Mouse (Mus musculus): Measurements from ENCODE around the gene Mgat4e. TPM values are rescaled to one million over a fixed set of nuclear protein-coding genes. Genes with fewer than 3 reads are reported as not detected.

Mgat4e gene
- not detected in 2 replicates for polyA plus RNA-seq (2012; rRNA removed)

DNA sequence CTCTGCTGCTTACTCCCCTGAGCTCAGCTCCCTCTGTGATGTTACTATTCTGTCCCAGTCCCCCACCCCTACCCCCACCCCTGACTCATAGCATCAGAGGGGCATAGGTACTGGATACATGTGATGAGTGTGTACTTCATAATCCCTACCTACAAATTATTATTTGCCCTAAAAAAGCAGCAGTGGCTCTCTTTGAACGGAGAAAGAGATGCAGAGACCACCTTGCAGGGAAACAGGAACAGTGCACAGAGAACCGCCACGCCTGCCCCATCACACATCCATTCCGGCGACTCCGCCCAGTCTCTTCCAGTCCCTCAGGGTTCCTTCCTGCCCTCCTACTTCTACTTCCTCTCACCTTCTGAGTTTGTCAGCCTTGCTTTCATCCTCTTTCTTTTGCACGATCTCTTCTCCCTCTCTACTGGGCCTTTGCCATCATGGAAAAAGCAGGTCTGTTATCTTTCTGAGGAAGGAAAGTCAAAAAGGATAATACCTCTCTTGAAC is at the start of gene Mgat4e:
Gene Mgat4e, minus strand, starts transcription at position 51 of the 501 bp plus-strand sequence.
- no peak for DNase-seq
- TF ChIP-seq CTCF (IDR thresholded peaks at IDR 0.05; ENCODE audit: insufficient read depth, low read length) (no peak), POLR2A (IDR thresholded peaks at IDR 0.05; ENCODE audit: borderline replicate concordance, extremely low read depth, low read depth, low read length) (no peak)
- 38% methylated on average over 7 of the region's 7 CpGs for WGBS
- Histone ChIP-seq H3K4me3 (replicated peaks; ENCODE audit: extremely low read depth, low read depth, low read length) (no peak within 1 kb of the TSS), H3K4me1 (ENCODE audit: control insufficient read depth, insufficient read depth, low read length) (no peaks in the 10 kb centered on the region)

DNA sequence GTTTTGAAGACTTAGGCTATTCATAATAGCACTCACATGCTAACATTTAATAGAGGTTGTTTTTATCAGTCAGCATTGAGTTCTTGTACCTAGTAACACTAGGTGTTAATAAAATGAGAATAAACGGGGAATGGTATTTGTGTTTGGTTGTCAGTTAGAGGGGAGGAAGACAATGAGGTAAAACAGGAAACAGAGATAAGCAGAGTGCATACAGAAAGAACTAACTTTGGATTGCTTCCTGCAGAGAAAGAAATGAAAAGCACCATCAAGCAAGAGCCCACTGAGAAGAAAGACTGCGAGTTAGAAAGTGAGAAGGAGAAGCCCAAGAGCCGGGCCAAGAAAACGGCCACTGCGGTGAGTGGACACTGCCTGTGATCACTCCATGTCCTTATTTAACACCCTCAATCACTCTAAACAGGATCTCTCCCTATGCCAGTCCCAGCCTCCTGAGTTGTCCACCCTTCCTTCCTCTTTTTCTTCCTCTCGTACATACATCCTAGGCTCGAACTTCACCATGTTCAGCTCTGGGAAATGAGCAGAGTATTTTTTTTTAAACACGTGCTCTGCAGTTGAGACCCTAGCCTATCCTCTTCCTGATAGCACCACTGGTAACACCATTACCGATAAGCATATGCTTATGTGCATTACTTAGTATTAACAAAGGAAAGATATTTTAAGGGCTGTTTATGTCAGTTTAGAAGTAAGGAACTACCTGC is 48.0 kb upstream of the Mgat4e start:
- H3K4me3 ChIP-seq (replicated peaks; ENCODE audit: extremely low read depth, low read depth, low read length): no peak overlapping the region
- no peak for DNase-seq
- H3K4me1 ChIP-seq (ENCODE audit: control insufficient read depth, insufficient read depth, low read length): no peaks in the 10 kb centered on the region
- 51% methylated on average over 9 of the region's 9 CpGs for WGBS
- TF ChIP-seq CTCF (IDR thresholded peaks at IDR 0.05; ENCODE audit: insufficient read depth, low read length) (no peak), POLR2A (IDR thresholded peaks at IDR 0.05; ENCODE audit: borderline replicate concordance, extremely low read depth, low read depth, low read length) (no peak)

DNA sequence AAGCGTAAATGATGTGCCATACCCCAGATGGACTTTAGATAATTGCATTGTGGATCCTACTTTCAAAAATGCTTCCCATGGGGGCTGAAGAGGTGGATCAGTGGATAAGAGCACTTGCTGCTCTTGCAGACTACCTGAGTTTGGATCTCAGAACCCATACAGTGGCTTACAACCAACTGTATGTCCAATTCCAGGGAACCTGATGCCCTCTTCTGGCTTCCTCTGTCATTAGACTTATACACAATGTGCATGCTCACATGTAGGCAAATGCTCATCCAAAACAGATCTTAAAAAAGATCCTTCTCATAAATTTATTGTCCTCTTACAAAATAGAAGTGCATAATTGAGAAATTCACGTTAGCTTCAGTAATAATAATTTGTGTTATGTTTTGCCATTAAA is 42.3 kb upstream of the Mgat4e start:
- 92% methylated on average over 2 of the region's 2 CpGs for WGBS
- DNase-seq: no peak
- Histone ChIP-seq H3K4me1 (ENCODE audit: control insufficient read depth, insufficient read depth, low read length) (no peaks in the 10 kb centered on the region), H3K4me3 (replicated peaks; ENCODE audit: extremely low read depth, low read depth, low read length) (no peak overlapping the region)
- TF ChIP-seq POLR2A (IDR thresholded peaks at IDR 0.05; ENCODE audit: borderline replicate concordance, extremely low read depth, low read depth, low read length): no peak
- no peak for TF ChIP-seq CTCF (IDR thresholded peaks at IDR 0.05; ENCODE audit: insufficient read depth, low read length)

DNA sequence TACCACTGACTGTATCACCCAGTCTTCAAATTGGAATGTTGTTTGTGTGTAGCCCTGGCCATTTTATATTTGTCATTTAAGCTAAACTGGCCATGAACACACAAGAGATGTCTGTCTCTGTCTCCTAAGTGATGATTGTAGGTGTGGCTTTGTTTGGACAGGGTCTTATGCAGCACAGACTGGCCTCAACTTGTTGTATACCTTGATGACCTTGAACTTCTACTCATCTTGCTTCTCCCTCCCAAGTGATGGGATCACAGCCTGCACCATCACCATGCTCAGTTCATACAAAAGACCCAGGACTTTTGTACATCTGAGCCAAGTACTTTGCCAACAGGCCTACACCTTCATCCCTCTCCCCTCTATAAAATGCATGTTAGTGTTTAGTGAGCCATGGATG is 40.2 kb upstream of the Mgat4e start:
- Histone ChIP-seq H3K4me1 (ENCODE audit: control insufficient read depth, insufficient read depth, low read length) (no peaks in the 10 kb centered on the region), H3K4me3 (replicated peaks; ENCODE audit: extremely low read depth, low read depth, low read length) (no peak overlapping the region)
- no peak for DNase-seq
- TF ChIP-seq CTCF (IDR thresholded peaks at IDR 0.05; ENCODE audit: insufficient read depth, low read length): no peak
- TF ChIP-seq POLR2A (IDR thresholded peaks at IDR 0.05; ENCODE audit: borderline replicate concordance, extremely low read depth, low read depth, low read length): no peak

DNA sequence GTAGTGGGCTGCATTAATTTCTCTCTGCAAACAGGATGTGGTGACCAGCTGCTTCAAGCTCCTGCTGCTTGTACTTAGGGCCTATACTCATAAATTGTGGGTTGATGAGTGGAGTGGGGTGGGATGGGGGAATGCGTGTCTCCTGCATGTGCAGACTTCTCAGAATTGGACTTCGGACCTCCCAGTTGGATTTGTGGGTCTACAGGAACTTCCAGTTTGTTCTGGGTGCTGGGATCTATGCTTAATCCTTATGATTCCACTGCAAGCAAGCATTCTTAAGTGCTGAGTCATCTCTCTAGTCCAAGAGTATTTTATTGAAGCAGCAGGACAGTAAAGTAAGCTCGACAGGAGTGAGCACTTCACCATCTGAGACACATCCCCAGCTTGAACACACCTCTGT is 34.1 kb upstream of the Mgat4e start:
- Histone ChIP-seq H3K4me3 (replicated peaks; ENCODE audit: extremely low read depth, low read depth, low read length) (no peak overlapping the region), H3K4me1 (ENCODE audit: control insufficient read depth, insufficient read depth, low read length) (no peaks in the 10 kb centered on the region)
- DNase-seq: no peak
- WGBS: 42% methylated on average over 3 of the region's 3 CpGs
- TF ChIP-seq POLR2A (IDR thresholded peaks at IDR 0.05; ENCODE audit: borderline replicate concordance, extremely low read depth, low read depth, low read length) (no peak), CTCF (IDR thresholded peaks at IDR 0.05; ENCODE audit: insufficient read depth, low read length) (no peak)

DNA sequence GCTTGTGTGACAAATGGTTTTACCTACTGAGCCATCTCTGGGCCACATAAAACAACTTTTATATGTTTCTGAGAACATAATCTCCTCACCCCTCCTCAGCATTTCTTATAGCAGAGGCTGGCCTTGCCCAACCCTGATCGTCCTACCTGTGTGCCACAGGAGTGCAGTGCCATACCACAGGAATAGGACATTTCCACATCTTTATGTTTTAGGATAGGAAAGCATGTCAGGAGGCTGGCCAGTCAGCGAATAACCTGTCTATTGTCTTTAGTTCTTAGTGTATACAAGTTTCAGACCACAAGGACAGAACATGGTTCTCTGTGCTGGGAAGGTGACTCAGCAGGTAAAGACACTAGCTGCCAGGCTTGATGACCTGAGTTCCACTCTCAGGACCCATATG is 31.3 kb upstream of the Mgat4e start:
- DNase-seq: no peak
- WGBS: 73% methylated on average over 2 of the region's 2 CpGs
- no peak overlapping the region for H3K4me3 ChIP-seq (replicated peaks; ENCODE audit: extremely low read depth, low read depth, low read length)
- no peaks in the 10 kb centered on the region for H3K4me1 ChIP-seq (ENCODE audit: control insufficient read depth, insufficient read depth, low read length)
- TF ChIP-seq POLR2A (IDR thresholded peaks at IDR 0.05; ENCODE audit: borderline replicate concordance, extremely low read depth, low read depth, low read length) (no peak), CTCF (IDR thresholded peaks at IDR 0.05; ENCODE audit: insufficient read depth, low read length) (no peak)

DNA sequence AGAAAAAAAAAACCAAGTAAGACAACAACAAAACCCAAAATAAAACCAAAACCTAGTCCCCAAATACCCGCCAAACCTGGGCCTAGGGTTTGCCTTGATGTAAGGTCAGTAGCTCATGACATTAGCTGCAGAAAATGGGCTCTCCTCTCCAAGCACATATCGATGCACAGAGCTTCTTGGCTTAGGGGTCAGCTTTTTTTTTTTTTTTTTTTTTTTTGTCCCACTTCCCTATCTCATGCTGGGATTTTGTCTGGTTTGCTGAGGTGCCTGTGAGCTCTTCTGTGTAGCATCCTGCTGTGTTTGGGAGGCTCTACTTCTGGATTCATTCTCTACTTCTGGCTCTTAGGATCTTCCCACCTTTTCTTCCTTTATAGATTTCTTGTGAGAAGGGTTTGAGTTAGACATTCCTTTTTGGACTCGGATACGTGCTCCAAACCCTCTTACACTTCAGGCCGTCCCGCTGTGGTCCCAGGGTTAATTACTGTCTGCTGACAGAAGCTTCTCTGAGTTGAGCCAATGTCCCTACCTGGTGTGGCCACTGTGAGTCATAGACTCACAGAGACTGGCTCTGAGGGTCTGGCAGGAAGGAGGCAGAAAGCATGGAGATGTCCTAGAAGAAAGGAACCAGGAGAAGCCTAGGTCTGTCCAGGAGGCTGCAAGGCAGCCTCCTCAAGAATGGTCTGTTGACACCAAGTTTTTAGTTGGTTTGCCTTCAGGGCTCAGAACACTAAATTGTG is 28.1 kb upstream of the Mgat4e start:
- 80% methylated on average over 6 of the region's 6 CpGs for WGBS
- no peak for TF ChIP-seq CTCF (IDR thresholded peaks at IDR 0.05; ENCODE audit: insufficient read depth, low read length)
- TF ChIP-seq POLR2A (IDR thresholded peaks at IDR 0.05; ENCODE audit: borderline replicate concordance, extremely low read depth, low read depth, low read length): no peak
- DNase-seq: no peak
- Histone ChIP-seq H3K4me3 (replicated peaks; ENCODE audit: extremely low read depth, low read depth, low read length) (no peak overlapping the region), H3K4me1 (ENCODE audit: control insufficient read depth, insufficient read depth, low read length) (peaks cover 2% of the 10 kb centered on the region; the same call in 1 of the 2 replicates)

DNA sequence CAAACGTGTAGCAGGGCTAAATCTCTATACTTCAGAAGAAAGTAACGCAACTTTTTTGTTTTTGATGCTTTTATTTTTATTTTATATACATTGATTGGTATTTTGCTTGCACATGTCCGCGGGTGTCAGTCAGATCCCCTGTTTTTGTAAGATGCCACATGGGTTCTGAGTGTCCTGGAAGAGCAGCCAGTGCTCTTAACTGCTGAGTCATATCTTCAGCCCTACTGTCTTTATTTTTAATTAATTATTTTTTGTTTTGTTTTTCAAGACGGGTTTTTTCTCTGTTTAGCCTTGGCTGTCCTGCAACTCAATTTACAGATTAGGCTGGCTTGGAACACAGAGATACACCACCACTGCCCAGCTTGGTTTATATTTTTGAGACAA is 24.4 kb upstream of the Mgat4e start:
- H3K4me3 ChIP-seq (replicated peaks; ENCODE audit: extremely low read depth, low read depth, low read length): no peak overlapping the region
- TF ChIP-seq POLR2A (IDR thresholded peaks at IDR 0.05; ENCODE audit: borderline replicate concordance, extremely low read depth, low read depth, low read length) (no peak), CTCF (IDR thresholded peaks at IDR 0.05; ENCODE audit: insufficient read depth, low read length) (no peak)
- 58% methylated on average over 5 of the region's 5 CpGs for WGBS
- H3K4me1 ChIP-seq (ENCODE audit: control insufficient read depth, insufficient read depth, low read length): peaks cover 13% of the 10 kb centered on the region
- DNase-seq: no peak

DNA sequence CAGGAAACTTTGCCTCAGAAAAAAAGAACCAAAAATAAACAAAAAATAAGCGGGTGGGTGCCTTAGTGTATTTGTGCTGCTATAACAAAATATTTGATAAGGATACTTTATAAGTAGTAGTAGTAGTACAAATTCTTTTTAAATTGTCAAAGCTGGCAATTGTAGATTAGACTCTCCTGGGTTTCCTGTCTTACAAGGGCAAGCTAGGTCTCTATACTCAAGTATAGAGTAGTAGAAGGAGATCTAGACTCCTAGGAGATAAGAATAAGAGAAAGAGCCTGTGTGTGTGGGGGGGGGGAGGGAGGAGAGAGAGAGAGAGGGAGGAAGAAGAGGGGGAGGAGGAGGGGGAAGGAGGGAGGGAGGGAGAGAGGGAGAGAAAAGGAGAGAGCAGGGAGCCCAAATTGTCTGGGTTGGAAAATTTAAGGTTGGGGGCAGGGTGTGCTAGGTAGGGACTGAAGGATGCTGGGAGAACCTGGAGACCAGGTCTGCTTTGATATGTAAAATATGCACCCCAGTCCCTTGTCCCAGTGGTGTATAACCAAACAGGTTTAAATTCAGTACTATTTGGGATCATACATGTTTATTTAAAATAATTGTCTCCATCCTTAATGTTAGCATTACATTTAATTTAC is 23.9 kb upstream of the Mgat4e start:
- 25% methylated on average over 1 of the region's 1 CpGs for WGBS
- peaks cover 13% of the 10 kb centered on the region for H3K4me1 ChIP-seq (ENCODE audit: control insufficient read depth, insufficient read depth, low read length)
- DNase-seq: no peak
- TF ChIP-seq CTCF (IDR thresholded peaks at IDR 0.05; ENCODE audit: insufficient read depth, low read length) (no peak), POLR2A (IDR thresholded peaks at IDR 0.05; ENCODE audit: borderline replicate concordance, extremely low read depth, low read depth, low read length) (no peak)
- no peak overlapping the region for H3K4me3 ChIP-seq (replicated peaks; ENCODE audit: extremely low read depth, low read depth, low read length)
